Mouse (Mus musculus) midbrain, embryonic 12.5 days (tissue): Measurements from ENCODE around the gene Gm4881. TPM values are rescaled to one million over a fixed set of nuclear protein-coding genes. Genes with fewer than 3 reads are reported as not detected.
"Not testable (repeated sequence)": the region's sequence is repeated elsewhere in the genome, so short reads cannot be mapped to it uniquely, and the experiment has no call there.

Source experiments
- ATAC-seq: fragments of 200-750 bp; cut with Nextera tagmentation; 2 replicates; pipeline ENCODE4 v1.8.0; 2017; ENCODE audit warnings: low read depth, moderate TSS enrichment, moderate library complexity; ENCODE audit not compliant: low FRiP score
- H3K27ac ChIP-seq: fragments of 300-500 bp; sonication (generic); replicated peaks from 2 replicates; pipeline ENCODE4 v1.5.1; 2016; ENCODE audit warnings: mild to moderate bottlenecking
- H3K27me3 ChIP-seq: fragments of 300-500 bp; sonication (generic); 2 replicates; pipeline ENCODE4 v1.6.1; 2016; ENCODE audit warnings: mild to moderate bottlenecking
- H3K36me3 ChIP-seq: fragments of 300-500 bp; sonication (generic); 2 replicates; pipeline ENCODE4 v1.6.1; 2016
- H3K4me1 ChIP-seq: fragments of 300-500 bp; sonication (generic); 2 replicates; pipeline ENCODE4 v1.6.1; 2016
- H3K4me2 ChIP-seq: fragments of 300-500 bp; sonication (generic); replicated peaks from 2 replicates; pipeline ENCODE4 v1.6.1; 2016; ENCODE audit warnings: mild to moderate bottlenecking, moderate library complexity
- H3K4me3 ChIP-seq: fragments of 300-500 bp; sonication (generic); 2 replicates; pipeline ENCODE4 v1.5.1; 2016; ENCODE audit warnings: mild to moderate bottlenecking
- H3K9ac ChIP-seq: fragments of 300-500 bp; sonication (generic); replicated peaks from 2 replicates; pipeline ENCODE4 v1.6.1; 2016; ENCODE audit warnings: mild to moderate bottlenecking, moderate library complexity
- H3K9me3 ChIP-seq: fragments of 300-500 bp; sonication (generic); 2 replicates; pipeline ENCODE4 v1.6.1; 2016; ENCODE audit warnings: mild to moderate bottlenecking
- WGBS: fragments of 180-500 bp; shearing (Covaris S2); methylation state at CpG from one replicate; pipeline ENCODE4 v1.1.7; 2016; 5-methylcytosine and 5-hydroxymethylcytosine counted together
- polyA plus RNA-seq: library from polyadenylated mRNA; unstranded; fragments of >200 nt; fragmentation: Nextera tagmentation; extraction: Ambion mirVana; gene quantifications from 2 replicates; pipeline ENCODE4 v1.2.1, GENCODE M21; 2016

The Gm4881 gene
- polyA plus RNA-seq, 1 experiment from 2014 or later, result 3.6 TPM

DNA sequence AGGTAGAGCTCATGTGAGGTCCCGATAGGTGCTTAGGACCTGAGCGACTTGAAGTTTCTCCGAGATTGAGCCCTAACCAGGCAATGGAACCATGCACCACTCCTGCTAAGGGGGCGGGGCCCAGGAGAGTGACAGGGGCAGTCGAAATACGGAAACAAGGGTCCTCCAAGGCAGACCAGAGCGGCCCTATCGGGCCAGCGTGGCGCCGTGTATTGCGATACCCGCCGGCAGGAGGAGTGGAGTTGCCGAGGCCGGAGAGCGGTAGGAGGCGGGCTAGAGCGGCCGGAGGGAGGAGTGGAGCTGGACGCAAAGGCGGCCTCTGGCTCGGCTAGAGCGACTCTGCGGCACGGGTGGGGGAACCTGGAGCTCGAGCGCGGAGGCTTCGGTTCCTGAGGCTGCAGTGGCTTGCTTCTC, 40.2 kb downstream of the Gm4881 start:
- 0 out of 2 replicates have a peak, but pooled peaks cover 12% of the 10 kb centered on the region for H3K36me3 ChIP-seq
- no peaks in the 10 kb centered on the region for H3K9me3 ChIP-seq
- H3K27me3 ChIP-seq, result no peaks in the 10 kb centered on the region
- peak overlapping the region; percentile 83 for H3K9ac ChIP-seq
- peak overlapping the region; percentile 68 for H3K27ac ChIP-seq
- H3K4me3 ChIP-seq, result peak overlapping the region; percentile 67
- peaks cover 27% of the 10 kb centered on the region for H3K4me1 ChIP-seq
- peak overlapping the region; percentile 91 for H3K4me2 ChIP-seq
- ATAC-seq, result peak; percentile 97
- 1% methylated on average over 30 of the region's 30 CpGs for WGBS

DNA sequence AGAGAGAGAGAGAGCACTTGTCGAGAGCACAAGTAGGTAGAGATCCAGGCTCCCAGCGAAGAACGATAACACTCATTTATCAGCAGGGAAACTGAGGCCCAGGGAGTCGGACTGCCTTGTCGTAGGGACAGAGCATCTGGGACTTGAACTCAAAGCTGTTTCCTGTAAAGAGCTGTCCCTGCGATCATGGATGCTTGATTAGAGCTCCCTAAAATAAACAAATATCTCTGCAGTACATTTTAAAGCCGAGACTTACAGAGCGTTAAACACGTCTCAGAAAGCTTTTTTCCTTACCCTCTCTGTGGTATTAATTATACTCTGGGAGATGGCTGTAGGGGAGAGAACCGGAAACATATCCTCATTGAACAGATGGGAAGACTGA, 40.9 kb downstream of the Gm4881 start:
- Histone ChIP-seq H3K27ac (no peak overlapping the region), H3K4me1 (peaks cover 27% of the 10 kb centered on the region), H3K36me3 (0 out of 2 replicates have a peak, but pooled peaks cover 5% of the 10 kb centered on the region), H3K9me3 (no peaks in the 10 kb centered on the region), H3K9ac (no peak overlapping the region; the same call in 1 of the 2 replicates), H3K27me3 (no peaks in the 10 kb centered on the region), H3K4me2 (peak overlapping the region; percentile 91), H3K4me3 (peak overlapping the region; percentile 67)
- WGBS, result 40% methylated on average over 10 of the region's 10 CpGs
- no peak for ATAC-seq

DNA sequence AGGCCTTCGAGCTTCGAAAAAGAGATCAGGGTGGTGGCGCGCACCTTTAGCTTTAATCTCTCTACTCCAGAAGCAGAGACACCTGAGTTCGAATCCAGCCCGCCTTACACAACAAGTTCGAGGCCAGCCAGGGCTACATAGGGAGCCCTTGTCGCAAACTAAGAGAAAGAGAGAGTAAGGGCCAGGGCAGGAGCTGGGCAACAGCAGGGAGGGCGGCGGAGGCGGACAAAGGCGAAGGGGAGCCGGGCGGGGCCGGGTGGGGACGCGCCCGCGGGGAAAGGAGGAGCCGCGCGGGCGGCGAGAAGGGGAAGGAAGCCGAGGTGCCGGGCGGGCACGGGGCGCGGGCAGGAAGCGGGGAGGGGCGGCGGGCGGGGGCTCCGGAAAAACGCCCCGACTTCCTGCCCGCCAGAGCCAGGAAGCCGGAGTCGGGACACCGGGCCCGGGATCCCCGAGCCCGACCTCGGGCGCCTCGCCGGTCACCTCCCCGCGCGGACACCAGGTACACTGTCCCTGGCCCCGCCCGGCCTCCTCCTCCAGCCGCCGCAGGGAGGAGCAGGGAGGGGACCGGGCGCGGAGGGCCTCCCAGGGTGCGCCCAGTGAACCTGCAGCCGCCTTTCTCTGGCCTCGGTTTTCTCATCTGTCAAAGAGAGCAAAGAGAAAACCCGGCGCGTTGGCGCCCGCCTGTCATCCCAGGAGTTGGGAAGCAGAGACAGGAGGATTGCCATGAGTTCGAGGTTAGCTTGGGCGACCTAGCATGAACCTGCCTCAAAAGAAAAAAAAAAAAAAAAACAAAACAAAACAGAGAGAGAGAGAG, 41.5 kb downstream of the Gm4881 start, which contains the start of gene Arhgef1:
TSS of gene Arhgef1 (plus strand) at position 283 of the 814 bp plus-strand sequence.
- Histone ChIP-seq H3K36me3 (no peaks in the 10 kb centered on the region), H3K9me3 (no peaks in the 10 kb centered on the region), H3K4me3 (peak within 1 kb of the TSS; percentile 67), H3K4me2 (peak within 1 kb of the TSS; percentile 91), H3K4me1 (peaks cover 27% of the 10 kb centered on the region), H3K9ac (peak within 1 kb of the TSS; percentile 79), H3K27ac (peak within 1 kb of the TSS; percentile 63), H3K27me3 (no peaks in the 10 kb centered on the region)
- WGBS, result 5% methylated on average over 64 of the region's 68 CpGs
- no peak for ATAC-seq

DNA sequence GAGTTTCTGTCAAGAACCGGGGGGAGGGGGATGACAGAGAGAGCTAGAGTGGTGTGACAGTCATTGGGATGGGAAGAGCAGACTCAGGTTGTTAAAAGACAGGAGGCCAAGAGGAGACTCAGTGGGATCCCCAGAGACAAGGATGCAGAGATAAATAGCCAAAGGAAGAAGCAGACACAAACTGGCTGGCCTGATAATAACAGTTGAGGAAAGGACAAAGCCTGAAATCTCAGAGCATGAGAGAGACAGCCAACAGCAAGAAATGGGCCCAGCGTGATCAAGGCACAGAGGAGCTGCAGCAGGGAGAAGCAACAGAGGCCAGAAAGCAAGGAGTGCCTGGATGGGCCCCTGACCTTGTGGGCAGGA, 42.0 kb downstream of the Gm4881 start:
- WGBS, result 60% methylated on average over 2 of the region's 2 CpGs
- Histone ChIP-seq H3K4me3 (peak overlapping the region; percentile 67), H3K27ac (peak overlapping the region; percentile 63), H3K9me3 (no peaks in the 10 kb centered on the region), H3K4me1 (peaks cover 27% of the 10 kb centered on the region), H3K36me3 (no peaks in the 10 kb centered on the region), H3K4me2 (peak overlapping the region; percentile 91), H3K9ac (peak overlapping the region; percentile 79), H3K27me3 (no peaks in the 10 kb centered on the region)
- no peak for ATAC-seq

DNA sequence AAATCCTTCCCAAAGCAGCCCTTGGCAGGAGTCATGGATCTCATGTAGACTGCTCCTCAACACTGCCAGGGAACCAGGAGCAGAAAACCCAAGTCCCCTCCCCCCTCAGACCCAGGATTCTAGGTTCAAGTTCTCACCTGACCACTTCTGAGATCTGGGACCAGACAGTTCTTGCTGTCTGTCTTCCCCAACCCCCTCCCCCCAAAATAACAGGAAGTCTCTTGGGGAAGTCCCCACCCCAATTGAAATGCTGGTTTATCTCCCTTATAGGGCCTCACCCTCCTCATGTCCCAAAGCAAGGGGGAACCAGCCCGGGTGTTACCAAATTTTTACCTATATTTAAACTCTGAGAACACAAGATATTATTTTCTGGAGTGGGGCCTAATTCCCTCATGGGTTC, 42.5 kb downstream of the Gm4881 start:
- 82% methylated on average over 1 of the region's 1 CpGs for WGBS
- no peak overlapping the region for H3K4me2 ChIP-seq
- peak overlapping the region; percentile 63; the same call in 1 of the 2 replicates for H3K27ac ChIP-seq

DNA sequence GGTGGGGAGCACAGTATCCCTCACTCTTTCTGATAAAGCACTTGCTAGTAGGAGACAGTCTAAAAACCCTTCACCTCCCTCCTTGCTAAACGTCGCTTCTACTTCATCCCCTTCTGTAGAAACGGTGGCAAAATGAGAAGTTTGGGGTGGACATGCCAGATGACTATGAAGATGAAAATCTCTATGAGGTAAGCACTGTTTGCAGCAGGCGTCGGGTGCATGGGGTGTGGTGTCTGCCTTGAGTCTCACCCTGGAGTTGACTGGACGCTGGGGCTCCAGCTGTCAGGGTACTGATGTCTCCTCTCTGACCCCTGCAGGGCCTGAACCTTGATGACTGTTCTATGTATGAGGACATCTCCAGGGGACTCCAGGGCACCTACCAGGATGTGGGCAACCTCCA, 43.2 kb downstream of the Gm4881 start:
- ATAC-seq, result no peak
- Histone ChIP-seq H3K36me3 (no peaks in the 10 kb centered on the region), H3K4me2 (no peak overlapping the region), H3K9me3 (no peaks in the 10 kb centered on the region), H3K27me3 (no peaks in the 10 kb centered on the region), H3K27ac (no peak overlapping the region), H3K4me1 (peaks cover 22% of the 10 kb centered on the region), H3K4me3 (no peak overlapping the region), H3K9ac (no peak overlapping the region)
- 80% methylated on average over 6 of the region's 6 CpGs for WGBS

More for the DNA sequence above, 42.5 kb downstream of the Gm4881 start:
- Histone ChIP-seq H3K4me3 (no peak overlapping the region), H3K27me3 (no peaks in the 10 kb centered on the region), H3K9me3 (no peaks in the 10 kb centered on the region), H3K4me1 (peaks cover 25% of the 10 kb centered on the region), H3K36me3 (no peaks in the 10 kb centered on the region), H3K9ac (no peak overlapping the region)
- no peak for ATAC-seq

DNA sequence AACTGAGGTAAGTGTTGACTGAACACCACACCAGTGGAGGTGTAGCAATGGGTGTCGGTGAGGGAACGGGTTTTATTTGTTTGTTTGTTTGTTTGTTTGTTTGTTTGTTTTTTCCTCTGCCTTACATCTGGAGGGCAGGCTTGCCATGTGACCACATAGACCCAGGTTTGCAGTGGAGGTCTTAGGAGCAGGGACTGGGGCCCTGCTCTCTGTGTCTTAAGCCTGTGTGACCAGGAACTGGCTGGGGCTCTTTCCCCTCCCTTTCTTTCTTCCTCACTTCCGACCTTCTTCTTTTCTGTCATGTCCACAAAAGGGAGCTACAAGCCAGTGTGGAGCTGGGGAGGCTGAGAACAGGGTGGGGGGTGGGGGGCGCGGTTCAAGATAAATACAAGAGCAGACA, 46.3 kb downstream of the Gm4881 start:
- Histone ChIP-seq H3K36me3 (no peaks in the 10 kb centered on the region), H3K4me3 (no peak overlapping the region), H3K27me3 (no peaks in the 10 kb centered on the region), H3K4me2 (no peak overlapping the region), H3K27ac (no peak overlapping the region), H3K9me3 (no peaks in the 10 kb centered on the region), H3K9ac (no peak overlapping the region), H3K4me1 (0 out of 2 replicates have a peak, but pooled peaks cover under 1% of the 10 kb centered on the region)
- ATAC-seq, result no peak
- 80% methylated on average over 5 of the region's 5 CpGs for WGBS

DNA sequence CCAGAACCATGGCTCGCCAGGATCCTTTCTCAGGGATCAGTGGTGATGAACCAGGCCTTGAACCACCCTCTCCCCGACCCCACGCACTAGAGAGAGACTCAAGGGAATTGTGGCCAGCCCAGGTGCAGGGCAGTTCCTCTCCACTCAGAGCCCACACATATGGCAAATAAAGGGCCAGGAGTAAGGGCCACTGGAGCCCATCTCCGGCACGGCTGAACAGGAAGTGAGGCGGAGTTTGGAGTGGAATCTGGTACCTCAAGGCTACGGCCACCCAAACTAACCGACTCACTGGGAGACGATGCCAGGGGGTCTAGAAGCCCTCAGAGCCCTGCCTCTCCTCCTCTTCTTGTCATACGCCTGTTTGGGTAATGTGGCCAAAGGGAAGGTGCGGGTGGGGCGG, 47.1 kb downstream of the Gm4881 start, which contains the start of gene Cd79a:
TSS of gene Cd79a (plus strand) at position 158 of the 400 bp plus-strand sequence.
- H3K27me3 ChIP-seq, result no peaks in the 10 kb centered on the region
- H3K4me3 ChIP-seq, result no peak within 1 kb of the TSS
- no peaks in the 10 kb centered on the region for H3K4me1 ChIP-seq
- no peak within 1 kb of the TSS for H3K27ac ChIP-seq
- no peak within 1 kb of the TSS for H3K9ac ChIP-seq
- no peaks in the 10 kb centered on the region for H3K36me3 ChIP-seq
- no peak within 1 kb of the TSS for H3K4me2 ChIP-seq
- no peak for ATAC-seq
- 84% methylated on average over 12 of the region's 12 CpGs for WGBS
- no peaks in the 10 kb centered on the region for H3K9me3 ChIP-seq

DNA sequence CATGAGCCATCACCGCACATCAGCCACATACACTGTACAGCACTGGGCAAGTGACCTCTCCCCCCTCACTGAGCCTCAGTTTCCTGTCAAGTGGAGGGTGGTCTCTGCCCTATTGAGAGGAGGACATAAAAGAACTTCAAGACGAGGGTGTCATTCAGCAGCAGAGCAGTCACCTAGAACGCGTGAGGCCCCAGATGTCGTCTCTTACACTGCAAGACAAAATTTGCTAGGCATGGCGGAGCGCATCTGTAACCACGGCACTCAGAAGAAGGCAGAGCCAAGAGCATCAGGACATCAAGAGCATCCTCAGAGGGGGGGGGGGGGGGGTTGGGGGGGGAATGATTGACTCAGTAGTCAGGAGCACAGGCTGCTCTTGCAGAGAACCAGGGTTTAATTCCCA, 48.0 kb downstream of the Gm4881 start:
- Histone ChIP-seq H3K4me2 (no peak overlapping the region), H3K27me3 (no peaks in the 10 kb centered on the region), H3K4me1 (no peaks in the 10 kb centered on the region), H3K9ac (no peak overlapping the region), H3K9me3 (no peaks in the 10 kb centered on the region), H3K4me3 (no peak overlapping the region), H3K36me3 (0 out of 2 replicates have a peak, but pooled peaks cover 2% of the 10 kb centered on the region), H3K27ac (no peak overlapping the region)
- 76% methylated on average over 8 of the region's 8 CpGs for WGBS
- ATAC-seq, result no peak

DNA sequence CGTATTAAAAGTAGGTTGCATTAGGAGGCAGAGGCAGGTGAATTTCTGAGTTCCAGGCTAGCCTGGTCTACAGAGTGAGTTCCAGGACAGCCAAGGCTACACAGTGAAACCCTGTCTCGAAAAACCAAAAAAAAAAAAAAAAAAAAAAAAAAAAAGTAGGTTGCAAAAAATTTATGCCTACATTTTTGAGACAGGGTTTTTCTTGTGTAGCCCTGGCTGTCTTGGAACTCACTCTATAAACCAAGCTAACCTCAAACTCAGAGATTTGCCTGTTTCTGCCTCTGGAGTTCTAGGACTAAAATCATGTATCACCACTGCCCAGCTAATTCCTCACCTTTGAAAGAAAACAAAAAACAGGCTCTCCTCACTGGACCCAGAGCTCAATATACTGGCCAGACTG, 48.5 kb downstream of the Gm4881 start:
- 89% methylated on average over 2 of the region's 2 CpGs for WGBS
- not testable (repeated sequence) for ATAC-seq

DNA sequence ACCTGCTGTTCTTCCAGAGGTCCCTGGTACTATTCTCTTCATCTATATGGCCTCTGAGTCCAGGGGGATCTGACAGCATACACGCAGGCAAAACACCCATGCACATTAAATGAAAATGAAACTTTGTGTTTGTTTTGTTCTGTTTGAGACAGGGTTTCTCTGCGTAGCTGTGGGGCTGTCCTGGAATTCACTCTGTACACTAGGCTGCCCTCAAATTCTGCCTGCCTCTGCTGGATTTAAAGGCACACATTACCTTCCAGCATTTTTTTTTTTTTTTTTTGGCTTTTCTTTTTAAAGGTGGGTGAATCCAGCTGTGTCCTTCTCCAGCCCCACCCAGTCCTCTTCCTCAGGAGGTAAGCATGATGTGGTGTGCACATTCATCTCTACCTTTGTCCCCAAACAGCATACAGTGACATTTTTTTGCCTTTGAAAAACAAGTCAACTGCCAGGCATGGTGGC, 52.1 kb downstream of the Gm4881 start:
- WGBS, result 69% methylated on average over 2 of the region's 2 CpGs
- no peak for ATAC-seq

More for the DNA sequence above, 48.5 kb downstream of the Gm4881 start:
- H3K9me3 ChIP-seq, H3K36me3 ChIP-seq, H3K27ac ChIP-seq, H3K27me3 ChIP-seq, H3K4me1 ChIP-seq, H3K4me3 ChIP-seq, H3K4me2 ChIP-seq, H3K9ac ChIP-seq: not testable (repeated sequence)

More for the DNA sequence above, 52.1 kb downstream of the Gm4881 start:
- Histone ChIP-seq H3K27ac (no peak overlapping the region), H3K9ac (no peak overlapping the region), H3K27me3 (no peaks in the 10 kb centered on the region), H3K4me3 (no peak overlapping the region), H3K9me3 (no peaks in the 10 kb centered on the region), H3K36me3 (peaks cover 42% of the 10 kb centered on the region), H3K4me1 (peaks cover 9% of the 10 kb centered on the region; the same call in 1 of the 2 replicates), H3K4me2 (no peak overlapping the region)
